Mouse (Mus musculus) right cerebral cortex, postnatal 10 days (tissue): Measurements from ENCODE around the gene Svop.

Experiments
- DNase-seq, 2 experiments: peaks; one replicate each; pipeline ENCODE4 v3.0.0; 2021; ENCODE audit warnings: low spot score in 2 of 2

Svop gene

DNA sequence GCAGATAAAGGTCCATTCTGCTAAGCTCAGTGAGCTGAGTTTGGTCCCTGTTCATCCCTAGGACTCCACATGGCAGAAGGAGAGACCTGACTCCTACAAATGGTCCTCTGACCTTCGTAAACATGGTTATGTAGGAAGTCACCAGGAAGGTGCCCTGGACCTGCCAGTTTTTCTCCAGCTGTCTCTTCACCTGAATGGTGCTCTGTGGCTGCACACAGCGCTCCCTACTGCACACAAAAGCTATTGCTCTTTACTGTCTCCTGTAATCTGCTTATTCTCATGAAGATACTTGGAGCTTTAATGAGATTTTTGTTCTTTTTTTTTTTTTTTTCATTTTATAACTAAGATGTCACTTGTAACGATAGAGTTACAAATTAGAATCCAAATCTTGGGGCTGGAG is 44.8 kb downstream of the Svop start:
- no peak for DNase-seq

DNA sequence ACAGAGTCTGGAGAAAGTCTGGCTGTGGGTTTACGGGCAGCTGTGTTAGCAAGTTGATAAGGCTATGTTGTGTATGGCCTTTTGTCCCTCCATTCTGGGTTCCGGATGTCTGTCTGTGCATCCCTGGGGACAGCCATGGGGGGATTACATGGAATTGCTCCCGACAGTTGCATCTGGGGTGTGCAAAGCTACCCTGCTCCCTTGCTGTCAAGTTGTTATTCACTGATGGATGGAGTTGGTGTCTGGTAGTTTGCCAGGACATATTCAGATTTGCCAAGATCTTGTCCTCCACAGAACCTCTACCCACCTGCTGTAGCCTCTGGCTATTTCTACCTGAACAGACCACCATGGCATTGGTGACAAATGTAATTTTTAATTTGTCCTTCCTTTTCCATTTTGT is 45.2 kb downstream of the Svop start:
- DNase-seq, result no peak

DNA sequence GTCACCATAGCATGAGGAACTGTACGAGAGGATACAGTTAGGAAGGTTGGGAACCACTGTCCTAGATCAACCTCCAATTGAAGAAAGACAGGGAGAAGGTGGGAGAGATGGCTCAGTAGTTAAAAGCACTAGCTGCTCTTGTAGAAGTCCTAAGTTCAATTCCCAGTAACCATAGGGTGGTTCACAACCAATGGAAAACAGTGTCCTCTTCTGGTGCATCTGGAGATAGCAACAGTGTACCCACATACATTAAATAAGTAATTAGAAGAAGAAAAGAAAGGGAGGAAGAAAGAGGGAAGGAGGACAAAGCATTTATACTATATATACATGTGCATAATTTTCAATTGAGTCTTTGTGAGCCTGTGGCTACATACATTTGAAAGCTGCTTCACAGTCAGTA is 46.2 kb downstream of the Svop start:
- no peak for DNase-seq

DNA sequence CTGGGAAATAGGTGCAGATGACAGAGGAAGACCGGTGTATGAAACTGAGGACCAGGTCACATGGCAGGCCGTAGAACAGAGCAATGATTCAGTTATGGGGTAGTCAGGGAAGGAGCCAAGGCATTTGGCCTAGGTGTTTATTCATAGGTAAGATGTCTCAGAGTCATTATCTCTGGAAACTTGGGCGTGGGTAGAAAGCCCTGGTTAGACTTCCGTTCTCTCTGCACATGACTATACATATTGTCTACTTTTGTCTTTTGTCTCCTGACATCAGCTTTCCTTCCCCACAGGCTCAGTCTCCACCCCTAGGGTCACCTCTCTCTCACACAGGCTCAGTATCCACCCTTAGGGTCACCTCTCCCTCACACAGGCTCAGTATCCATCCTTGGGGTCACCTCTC is 47.6 kb downstream of the Svop start:
- DNase-seq, result no peak

DNA sequence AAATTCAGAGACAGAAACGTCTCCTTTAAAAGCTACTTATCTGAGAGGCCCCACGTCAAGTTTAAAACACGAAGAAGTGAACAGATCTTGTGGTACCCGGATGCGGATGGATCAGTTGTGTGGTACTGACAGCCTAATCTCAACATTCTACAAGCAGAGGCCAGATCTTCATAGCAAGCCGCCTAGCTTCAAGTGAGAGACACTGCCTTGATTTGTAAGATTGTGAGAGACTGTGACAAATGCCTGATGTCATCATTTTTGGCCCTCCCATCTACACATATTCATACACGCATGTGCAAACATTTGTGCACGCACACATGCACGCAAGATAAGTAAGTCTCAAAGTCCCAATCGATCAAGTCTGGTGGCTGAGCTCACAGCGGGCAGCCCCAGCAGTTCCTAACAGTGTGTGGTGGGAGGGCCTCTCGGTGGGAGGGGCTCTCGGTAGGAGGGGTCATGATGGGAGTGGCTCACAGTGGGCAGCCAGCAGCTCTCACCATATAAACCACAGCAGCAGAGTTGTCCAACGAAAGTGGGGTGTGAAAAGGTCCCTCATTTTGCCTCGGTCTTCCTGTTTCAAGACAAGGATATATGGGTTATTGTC is 49.9 kb downstream of the Svop start:
- DNase-seq, result no peak

DNA sequence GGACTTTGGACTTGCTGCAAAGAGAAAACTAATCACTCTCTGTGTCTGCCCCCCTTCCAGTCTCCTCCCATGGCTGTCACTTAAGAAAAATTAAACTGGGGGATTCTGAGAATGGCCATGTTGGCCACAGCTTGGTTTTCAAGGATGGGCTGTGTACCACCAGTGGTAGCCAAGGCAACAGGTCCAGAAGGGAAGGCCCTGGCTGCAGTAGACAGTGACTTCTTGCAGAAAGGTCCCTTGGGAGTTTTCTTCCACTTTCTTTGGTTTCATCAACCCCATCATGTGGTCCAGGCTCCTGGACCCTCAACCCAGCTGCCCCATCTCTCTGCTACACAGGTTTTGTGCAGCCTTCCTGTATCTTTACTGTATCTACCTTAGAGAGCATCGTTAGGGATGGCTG is 50.5 kb downstream of the Svop start:
- DNase-seq, result no peak

DNA sequence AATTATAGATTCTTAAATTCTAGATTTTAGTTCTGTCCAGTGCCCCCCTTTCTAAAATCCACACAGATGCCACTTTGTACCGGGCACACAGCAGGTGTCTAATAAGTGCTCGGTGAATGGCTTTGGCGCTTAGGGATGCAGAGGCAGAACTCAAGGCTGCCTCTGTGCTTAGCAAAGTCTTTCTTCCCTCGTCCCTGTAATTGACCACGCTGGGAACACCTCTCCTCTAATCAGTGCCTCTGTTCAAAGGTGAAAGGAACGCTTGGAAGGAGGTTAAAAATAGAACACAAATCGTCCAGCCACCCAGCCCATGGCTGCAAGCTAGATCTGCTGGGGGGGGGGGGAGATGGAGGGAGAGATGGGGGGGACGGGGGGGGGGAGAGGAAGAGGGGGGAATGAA is 50.9 kb downstream of the Svop start:
- DNase-seq, result no peak

DNA sequence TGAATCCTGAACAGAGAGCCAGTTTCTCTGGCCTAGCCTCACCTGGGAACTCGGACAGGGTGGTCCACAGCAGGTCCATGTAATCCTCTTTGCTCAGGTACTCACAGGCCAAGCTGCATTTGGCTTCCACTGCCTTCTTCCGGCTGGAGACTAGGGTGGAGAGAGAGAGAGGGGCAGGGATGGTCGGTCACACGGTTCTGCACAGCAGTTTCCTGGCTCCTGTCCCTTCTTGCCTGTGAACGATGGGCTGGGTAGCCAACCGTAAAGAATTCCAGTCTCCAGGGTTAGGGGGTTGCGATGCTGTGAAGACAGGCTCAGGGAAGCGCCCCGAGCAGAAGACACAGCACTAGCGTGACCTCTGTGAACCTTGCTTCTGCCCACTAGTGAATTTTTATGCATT is 56.3 kb downstream of the Svop start:
- DNase-seq, result no peak

DNA sequence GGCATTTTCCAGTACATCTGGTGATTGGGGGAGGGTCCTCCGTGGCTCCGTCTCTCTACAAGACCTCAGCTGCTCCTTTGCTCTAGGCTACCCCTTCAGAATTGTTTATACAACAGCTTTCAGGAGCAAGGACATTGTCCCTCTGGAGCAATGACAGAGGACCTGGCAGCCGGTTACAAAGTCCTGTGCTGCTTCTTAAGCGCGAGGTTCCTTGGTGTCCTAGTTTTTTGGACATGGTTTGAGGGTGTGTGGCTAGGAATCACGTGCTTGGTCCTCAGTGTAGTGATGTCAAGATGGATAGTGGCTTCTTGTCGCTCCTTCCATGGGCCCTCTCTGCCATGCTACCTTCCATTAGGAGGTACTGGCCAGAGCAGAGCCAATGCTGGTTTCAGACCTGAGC is 57.0 kb downstream of the Svop start:
- DNase-seq, result no peak

DNA sequence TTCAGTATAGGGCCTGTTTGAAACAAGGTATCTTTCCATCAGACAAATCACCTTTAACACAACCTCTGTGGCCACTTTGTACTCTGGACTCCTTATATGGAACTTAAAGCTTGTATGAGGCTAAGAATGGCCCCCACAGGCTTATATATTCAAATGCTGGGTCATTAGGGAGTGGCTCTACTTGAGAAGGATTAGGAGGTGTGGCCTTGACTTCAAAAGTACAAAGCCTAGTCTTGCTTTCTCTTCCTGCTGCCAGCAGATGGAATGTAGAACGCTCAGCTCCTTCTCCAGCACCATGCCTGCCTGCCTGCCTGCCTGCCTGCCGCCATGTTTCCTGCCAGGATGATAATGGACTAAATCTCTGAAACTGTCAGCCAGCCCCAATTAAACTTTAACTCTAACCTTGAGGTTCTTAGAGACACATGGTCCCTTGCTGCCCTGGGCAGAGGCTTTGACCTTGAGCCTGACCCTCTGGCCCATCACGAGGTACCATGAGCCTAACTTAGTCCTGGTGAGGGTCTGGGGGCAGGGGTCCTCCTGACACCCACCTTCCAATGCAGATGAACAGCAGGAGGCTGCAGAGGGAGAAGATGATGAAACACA is 59.1 kb downstream of the Svop start:
- DNase-seq, result no peak

DNA sequence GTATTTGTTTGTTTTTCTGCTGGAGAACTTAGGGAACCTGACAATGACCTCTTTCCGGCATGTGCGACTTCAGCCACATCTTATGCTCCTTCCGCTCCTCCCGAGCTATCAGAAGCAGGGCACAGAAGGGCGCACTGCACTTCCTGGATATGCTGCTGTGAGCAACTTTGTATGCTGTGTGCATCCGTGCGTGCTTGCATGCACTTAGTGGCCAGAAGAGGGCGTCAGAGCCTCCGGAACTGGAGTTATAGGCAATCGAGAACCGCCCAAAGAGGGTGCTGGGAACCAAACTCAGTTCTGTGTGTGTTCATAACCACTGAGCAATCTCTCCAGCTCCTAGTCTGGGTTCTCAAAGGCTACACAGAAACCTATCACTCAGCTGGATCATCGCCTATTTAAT is 60.7 kb downstream of the Svop start:
- DNase-seq, result no peak

DNA sequence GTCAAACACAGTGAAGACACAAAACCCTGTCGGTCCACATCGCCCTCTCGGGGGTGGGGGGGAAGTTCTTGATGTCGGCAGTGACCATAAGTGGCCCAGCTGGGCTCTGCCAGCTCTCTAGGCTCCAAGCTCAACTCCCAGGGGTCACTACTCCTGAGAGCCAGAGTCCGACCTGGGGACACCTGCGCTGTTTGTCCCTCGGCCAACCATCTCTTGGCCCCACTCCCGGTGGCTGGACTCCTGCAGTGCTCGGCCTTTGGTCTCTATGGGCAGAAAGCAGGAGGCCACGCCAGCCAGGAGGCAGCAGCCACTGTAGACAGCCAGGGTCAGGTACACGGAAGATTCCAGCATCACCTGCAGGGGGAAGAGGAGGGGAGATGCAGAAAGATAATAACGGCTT is 63.3 kb downstream of the Svop start:
- DNase-seq, result no peak

DNA sequence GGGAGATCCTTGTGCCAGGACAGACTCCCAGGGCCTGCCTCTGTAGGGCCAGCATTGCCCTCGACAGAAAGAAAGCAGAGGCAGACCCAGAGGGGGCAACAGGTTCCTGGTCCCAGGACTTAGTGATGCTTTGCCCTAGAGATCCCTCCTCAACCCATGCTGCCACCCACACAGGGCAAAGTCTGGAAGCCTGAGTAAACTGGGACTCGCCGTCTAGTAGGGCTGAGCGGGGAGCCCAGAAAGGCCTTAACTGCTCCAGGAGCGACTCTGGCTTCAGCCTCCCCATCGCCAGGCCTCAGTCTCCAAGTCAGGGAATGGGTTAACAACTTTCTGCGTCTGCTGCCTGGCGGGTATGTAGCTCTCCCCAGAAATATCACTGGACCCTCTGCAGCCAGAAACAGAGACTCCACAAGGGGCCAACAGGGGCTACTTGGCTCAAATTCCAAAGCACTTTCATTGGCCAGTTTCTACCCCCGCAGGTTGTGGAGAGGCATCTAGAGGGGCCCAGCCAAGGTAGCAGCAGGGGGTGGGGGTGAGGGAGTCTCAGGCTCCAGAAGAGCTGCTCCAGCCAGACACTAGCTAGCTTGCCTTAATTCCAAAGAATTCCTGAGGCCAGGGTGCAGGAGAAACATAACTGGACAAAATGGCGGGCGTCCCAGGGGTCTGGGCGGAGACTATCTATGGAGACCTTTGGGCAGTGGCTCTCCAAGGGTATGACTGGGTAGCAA is 64.0 kb downstream of the Svop start:
- no peak for DNase-seq

DNA sequence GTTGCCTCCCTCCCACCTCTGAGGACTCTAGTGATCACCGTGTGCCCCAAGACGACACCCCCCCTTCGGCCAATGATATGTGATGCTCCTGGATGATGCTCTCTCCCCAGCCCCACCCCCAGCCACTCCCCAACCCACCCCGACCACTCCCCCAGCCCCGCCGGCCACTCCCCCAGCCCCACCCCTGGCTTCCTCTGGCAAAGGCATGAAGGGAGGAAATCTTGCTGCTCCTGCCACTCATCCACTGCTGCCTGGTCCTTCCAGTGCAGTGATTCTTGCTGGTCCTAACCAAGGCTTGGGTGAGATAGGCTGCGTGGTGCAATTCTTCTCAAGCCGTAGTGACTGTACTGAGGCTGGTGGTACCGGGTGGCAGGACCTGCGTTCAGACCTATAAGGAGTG is 66.5 kb downstream of the Svop start:
- DNase-seq, result no peak

DNA sequence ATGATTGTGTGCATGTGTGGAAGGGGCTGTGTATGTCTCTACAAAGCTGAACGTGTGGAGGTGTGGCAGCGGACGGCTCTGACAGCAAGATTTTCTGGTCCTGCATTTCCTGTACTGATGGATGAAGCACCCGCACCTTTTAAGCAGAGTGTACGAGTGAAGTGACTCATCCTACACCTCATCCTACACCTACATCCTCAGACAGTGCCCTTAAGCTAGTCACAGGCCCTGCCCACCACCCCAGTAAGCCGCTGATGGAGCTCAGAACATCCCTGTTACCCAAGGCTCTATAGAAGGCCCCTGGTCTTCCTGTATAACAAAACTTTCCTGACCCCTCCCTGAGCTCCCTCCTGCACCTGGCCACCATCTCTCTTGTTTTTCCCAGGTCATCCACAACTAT is 67.0 kb downstream of the Svop start:
- DNase-seq, result no peak

DNA sequence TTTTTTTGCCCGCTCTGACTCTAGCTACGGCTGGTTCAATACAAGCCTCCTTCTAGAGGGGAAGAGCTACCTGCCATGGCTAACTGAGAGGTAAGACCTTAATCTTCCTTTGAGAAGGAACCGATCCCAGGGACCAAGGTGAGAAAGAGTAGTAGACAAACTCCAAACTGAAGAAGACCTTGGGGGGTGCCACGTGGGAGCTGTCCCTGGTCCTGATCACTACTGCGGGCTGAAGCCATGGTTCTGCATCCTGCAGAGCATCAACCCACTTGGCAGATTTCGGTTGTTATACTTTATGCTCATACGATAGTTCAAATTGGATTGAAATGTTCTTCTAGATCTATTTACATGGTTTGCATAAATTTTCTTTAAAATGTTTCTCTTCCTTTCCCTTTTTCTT is 76.2 kb downstream of the Svop start:
- DNase-seq, result no peak

DNA sequence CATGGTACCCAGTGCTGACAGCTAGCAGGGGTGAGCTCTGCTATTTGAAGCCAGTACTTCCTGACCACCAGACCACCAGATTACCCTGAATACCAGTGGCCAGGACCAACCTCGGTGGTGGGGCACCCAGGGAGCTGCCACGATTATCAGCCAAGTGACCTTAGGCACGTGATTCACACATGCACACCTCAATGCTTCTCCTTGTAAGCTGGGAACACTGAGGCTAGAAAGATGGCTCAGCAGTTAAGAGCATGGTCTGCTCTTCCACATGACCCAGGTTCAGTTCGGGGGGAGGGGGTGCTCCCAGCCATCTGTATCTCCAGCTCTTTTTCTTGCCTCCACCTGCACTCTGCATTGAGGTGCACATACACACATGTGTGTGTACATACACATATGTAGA is 82.3 kb downstream of the Svop start:
- DNase-seq, result no peak

DNA sequence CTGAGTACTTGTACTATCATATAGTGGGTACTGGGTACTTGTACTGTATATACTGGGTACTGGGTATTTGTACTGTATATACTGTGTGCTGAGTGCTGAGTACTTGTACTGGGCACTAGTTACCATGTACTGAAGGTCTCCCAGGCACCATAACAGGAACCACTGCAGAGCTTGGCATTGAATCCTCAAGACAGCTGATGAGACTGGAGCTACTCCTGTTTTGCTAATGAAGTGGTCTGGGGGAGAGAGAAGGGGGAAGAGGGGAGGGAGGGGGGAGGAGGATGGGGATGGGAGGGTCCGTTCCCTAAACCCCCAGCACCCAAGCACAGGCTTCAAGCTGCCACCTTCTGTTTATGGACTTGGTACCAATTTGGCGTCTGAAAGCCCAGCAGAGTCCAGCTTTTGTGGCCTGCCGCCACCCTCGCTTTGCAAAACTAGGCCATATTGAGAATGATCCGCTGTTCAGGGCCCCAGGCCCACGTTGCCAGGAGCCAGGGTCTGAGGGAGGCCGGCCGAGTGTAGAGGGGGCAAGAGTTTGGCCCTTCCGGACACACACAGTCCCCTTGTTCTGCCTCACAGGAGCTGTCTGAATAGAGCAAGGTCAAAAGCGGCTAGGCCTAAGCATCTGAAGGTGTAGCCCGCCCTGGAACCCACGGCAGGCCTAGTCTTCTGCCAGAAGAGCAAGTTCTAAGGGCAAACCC is 83.5 kb downstream of the Svop start:
- DNase-seq, result no peak

DNA sequence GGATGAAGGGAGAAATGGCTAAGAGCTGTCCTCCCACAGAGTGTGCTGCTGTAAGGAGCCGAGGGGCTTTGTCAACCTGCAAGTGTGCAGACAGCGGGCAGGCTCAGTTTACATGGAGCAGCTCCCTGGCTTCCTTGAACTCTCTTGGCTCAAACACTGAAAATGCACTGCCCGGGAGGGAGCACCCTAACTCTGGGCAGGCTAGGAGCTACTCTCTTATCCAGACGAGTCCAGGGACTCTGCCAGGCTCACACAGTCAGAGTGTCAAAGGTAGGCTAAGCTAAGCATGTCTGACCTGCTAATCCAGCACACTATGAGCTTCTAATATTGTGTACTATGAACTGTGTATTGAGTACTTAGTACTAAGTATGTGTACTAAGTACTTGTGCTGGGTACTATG is 84.4 kb downstream of the Svop start:
- no peak for DNase-seq

DNA sequence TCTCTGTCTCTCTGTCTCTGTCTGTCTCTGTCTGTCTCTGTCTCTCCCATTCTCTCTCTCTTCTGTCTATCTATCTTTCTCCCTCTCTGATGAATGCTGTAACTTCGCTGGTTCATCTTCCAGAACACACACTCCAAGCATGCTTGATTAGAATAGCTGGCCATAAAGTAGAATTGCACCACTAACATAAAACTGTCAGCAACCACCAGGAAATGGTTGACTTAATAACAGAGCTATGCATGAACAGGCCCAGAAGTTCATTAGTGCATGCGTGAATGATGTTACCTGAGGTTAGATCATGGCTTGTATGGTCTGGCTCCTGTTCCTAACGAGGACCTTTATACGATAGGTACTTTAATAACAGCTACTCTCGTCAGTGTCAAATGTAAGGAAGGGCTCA is 86.3 kb downstream of the Svop start:
- no peak for DNase-seq

DNA sequence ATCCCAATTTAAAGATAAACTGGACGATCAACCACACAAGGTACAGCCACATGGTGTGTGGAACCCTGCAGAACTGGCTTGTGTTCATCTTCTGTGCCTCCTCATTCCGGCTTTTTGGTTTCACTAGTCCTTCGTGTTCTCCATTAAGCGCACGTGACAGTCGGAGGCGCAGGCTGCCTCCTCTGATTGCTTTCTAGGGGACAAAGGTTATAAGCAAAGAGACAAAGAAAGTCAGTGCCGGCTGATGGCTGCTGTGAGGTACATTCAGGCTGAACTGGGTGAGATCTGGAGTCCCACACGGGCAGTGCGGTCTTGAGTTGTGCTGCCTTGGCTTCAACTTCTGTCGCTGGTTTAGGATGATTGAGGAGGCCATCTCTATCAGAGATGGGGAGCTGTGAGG is 86.8 kb downstream of the Svop start:
- DNase-seq, result no peak

DNA sequence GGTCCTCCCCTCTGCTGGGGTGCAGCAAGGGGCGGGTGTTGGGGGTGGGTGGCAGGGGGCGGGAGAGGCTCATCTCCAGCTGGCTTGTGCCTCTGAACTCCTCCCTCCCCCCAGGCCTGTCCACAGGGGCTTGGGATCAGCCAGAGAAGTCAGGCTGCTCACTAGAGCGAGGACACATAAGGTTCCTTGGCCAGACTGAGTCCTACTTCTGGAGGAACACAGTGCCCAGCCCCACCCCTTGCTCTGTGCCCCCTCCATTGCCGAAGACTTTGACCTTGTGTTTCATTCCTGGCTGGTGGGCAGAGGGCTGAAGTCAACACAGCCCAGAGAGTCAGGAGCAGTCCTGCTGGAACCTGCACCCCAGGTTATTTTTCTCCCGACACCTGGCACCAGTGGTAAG is 87.8 kb downstream of the Svop start, which contains the start of gene Dao:
Gene Dao, plus strand, starts transcription at position 162 of the 400 bp plus-strand sequence.
- DNase-seq, result no peak

DNA sequence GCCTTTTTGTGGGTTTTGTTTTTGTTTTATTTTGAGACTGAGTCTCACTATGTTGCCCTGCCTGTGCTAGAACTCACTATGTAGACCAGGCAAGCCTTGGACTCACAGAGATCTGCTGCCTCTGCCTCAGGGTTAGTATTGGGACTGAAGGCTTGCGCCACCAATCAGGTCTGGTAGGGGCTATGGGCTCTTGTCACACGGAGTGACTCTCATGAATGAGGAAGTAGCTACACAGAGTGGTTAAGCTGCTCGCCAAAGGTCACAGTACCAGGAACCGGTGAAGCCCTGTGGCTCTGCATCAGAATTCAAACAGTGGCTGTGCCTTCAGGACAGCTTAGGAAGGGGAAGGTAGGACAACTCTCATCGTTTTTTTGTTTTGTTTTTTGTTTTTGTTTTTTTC is 92.0 kb downstream of the Svop start:
- no peak for DNase-seq
